Mouse (Mus musculus) spleen, adult 2 months (tissue): Measurements from ENCODE around the gene Sgpl1. TPM values are rescaled to one million over a fixed set of nuclear protein-coding genes. Genes with fewer than 3 reads are reported as not detected.
A peak's percentile ranks its signal among the peaks of the same experiment; 100 is the strongest.
"Not testable (repeated sequence)": the region's sequence is repeated elsewhere in the genome, so short reads cannot be mapped to it uniquely, and the experiment has no call there.

Experiments
- DNase-seq, 2 experiments: peaks; one replicate each; pipeline versions ENCODE4 v3.0.0 to v3.0.0-alpha.2; 2012 to 2021; ENCODE audit warnings: low spot score in 2 of 2, low read depth in 1 of 2
- H3K27ac ChIP-seq: fragments of 200-500 bp; 2 replicates; pipeline ENCODE4 v1.5.1; 2012; ENCODE audit warnings: low read length, inconsistent platforms; ENCODE audit not compliant: insufficient read depth
- H3K27me3 ChIP-seq: fragments of 200-500 bp; 2 replicates; pipeline ENCODE4 v1.6.1; 2012; ENCODE audit warnings: mild to moderate bottlenecking, moderate library complexity, low read length, inconsistent platforms; ENCODE audit not compliant: control insufficient read depth, insufficient read depth
- H3K36me3 ChIP-seq: fragments of 200-500 bp; 2 replicates; pipeline ENCODE4 v1.6.1; 2012; ENCODE audit warnings: mild to moderate bottlenecking, low read length, inconsistent platforms; ENCODE audit not compliant: control insufficient read depth, insufficient read depth
- H3K4me1 ChIP-seq: fragments of 200-500 bp; 2 replicates; pipeline ENCODE4 v1.6.1; 2011; ENCODE audit warnings: inconsistent platforms; ENCODE audit not compliant: control insufficient read depth, insufficient read depth, insufficient read length
- H3K4me3 ChIP-seq: fragments of 200-500 bp; 2 replicates; pipeline ENCODE4 v1.5.1; 2011; ENCODE audit warnings: mild to moderate bottlenecking, inconsistent platforms; ENCODE audit not compliant: insufficient read depth, insufficient read length; ENCODE audit errors: extremely low read depth
- CTCF ChIP-seq: fragments of 200-500 bp; IDR thresholded peaks from 2 replicates; pipeline ENCODE4 v1.5.1; 2011; ENCODE audit warnings: mild to moderate bottlenecking, inconsistent platforms; ENCODE audit not compliant: insufficient read depth, insufficient read length, insufficient replicate concordance; ENCODE audit errors: extremely low read depth
- POLR2A ChIP-seq: fragments of 200-500 bp; IDR thresholded peaks from 2 replicates; pipeline ENCODE4 v1.6.1; 2011; ENCODE audit warnings: low read depth, low read length, inconsistent platforms
- WGBS: fragments of 180-500 bp; shearing (Covaris S2); methylation state at CpG from one replicate; pipeline ENCODE4 v1.1.7; 2018; 5-methylcytosine and 5-hydroxymethylcytosine counted together
- polyA plus RNA-seq: library from polyadenylated mRNA; depleted of rRNA; stranded (reverse); fragments of >200 nt; gene quantifications from 2 replicates; pipeline ENCODE4 v1.2.3, GENCODE M21; 2012

Sgpl1 gene
- polyA plus RNA-seq, 1 experiment: 26.6 TPM

GRCm38 (mm10) chr10:61128701-61129365 lies 18.7 kb downstream of the Sgpl1 start:
- DNase-seq: no peak
- TF ChIP-seq CTCF (no peak), POLR2A (no peak)
- Histone ChIP-seq H3K4me1 (no peaks in the 10 kb centered on the region), H3K4me3 (no peak overlapping the region), H3K27ac (no peak overlapping the region), H3K27me3 (no peaks in the 10 kb centered on the region), H3K36me3 (no peaks in the 10 kb centered on the region)
- WGBS: 78% methylated on average over 1 of the region's 1 CpGs

GRCm38 (mm10) chr10:61124462-61124861 lies 23.0 kb downstream of the Sgpl1 start:
- H3K4me1 ChIP-seq: peaks cover 6% of the 10 kb centered on the region
- no peak for DNase-seq
- 80% methylated on average over 2 of the region's 2 CpGs for WGBS
- TF ChIP-seq POLR2A (no peak), CTCF (no peak)
- H3K4me3 ChIP-seq: no peak overlapping the region
- no peaks in the 10 kb centered on the region for H3K27me3 ChIP-seq
- no peak overlapping the region for H3K27ac ChIP-seq
- H3K36me3 ChIP-seq: peaks cover 3% of the 10 kb centered on the region; the same call in 1 of the 2 replicates

- H3K4me1 ChIP-seq: peaks cover 6% of the 10 kb centered on the region
- H3K27me3 ChIP-seq: no peaks in the 10 kb centered on the region
- H3K27ac ChIP-seq: no peak overlapping the region
- H3K4me3 ChIP-seq: no peak overlapping the region
- 83% methylated on average over 3 of the region's 3 CpGs for WGBS
- TF ChIP-seq POLR2A (no peak), CTCF (no peak)
- peaks cover 5% of the 10 kb centered on the region; the same call in 1 of the 2 replicates for H3K36me3 ChIP-seq
- DNase-seq: no peak
Observed at GRCm38 (mm10) chr10:61123276-61123913, 24.1 kb downstream of the Sgpl1 start.

GRCm38 (mm10) chr10:61121732-61122131 lies 25.8 kb downstream of the Sgpl1 start:
- DNase-seq, H3K27me3 ChIP-seq, H3K4me3 ChIP-seq, H3K4me1 ChIP-seq, H3K36me3 ChIP-seq: not testable (repeated sequence)
- H3K27ac ChIP-seq: peak overlapping the region; percentile 68; the same call in 1 of the 2 replicates
- WGBS: 55% methylated on average over 4 of the region's 4 CpGs

GRCm38 (mm10) chr10:61114246-61114720 lies 33.2 kb downstream of the Sgpl1 start:
- Histone ChIP-seq H3K27me3 (no peaks in the 10 kb centered on the region), H3K27ac (no peak overlapping the region), H3K4me1 (no peaks in the 10 kb centered on the region), H3K4me3 (no peak overlapping the region), H3K36me3 (peaks cover 21% of the 10 kb centered on the region)
- WGBS: 78% methylated on average over 2 of the region's 2 CpGs
- TF ChIP-seq POLR2A (no peak), CTCF (no peak)
- no peak for DNase-seq

GRCm38 (mm10) chr10:61103564-61104114 lies 43.9 kb downstream of the Sgpl1 start:
- Histone ChIP-seq H3K27ac (no peak overlapping the region), H3K36me3 (peaks cover 51% of the 10 kb centered on the region), H3K4me3 (no peak overlapping the region), H3K4me1 (no peaks in the 10 kb centered on the region), H3K27me3 (no peaks in the 10 kb centered on the region)
- DNase-seq: no peak
- WGBS: 96% methylated on average over 3 of the region's 3 CpGs
- TF ChIP-seq POLR2A: no peak
- TF ChIP-seq CTCF: no peak

DNA sequence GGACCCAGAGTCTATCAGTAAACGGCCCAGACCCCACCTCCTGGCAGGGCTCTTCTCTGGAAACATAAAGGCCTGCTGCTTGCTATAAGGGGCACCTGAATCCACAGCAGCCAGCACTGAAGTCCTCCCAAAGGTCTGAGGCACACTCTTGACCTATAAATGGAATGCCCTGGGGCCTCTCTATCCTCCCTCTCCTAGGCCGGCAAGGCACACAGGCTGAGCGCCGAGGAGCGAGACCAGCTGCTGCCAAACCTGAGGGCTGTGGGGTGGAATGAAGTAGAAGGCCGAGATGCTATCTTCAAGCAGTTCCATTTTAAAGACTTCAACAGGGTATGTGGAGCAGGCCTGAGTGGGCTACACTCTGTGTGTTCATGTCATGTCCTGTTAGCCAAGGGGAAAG lies 55.6 kb downstream of the Sgpl1 start:
- Histone ChIP-seq H3K36me3 (no peaks in the 10 kb centered on the region), H3K27me3 (no peaks in the 10 kb centered on the region), H3K4me1 (peaks cover 5% of the 10 kb centered on the region), H3K27ac (no peak overlapping the region), H3K4me3 (no peak overlapping the region)
- DNase-seq: no peak
- TF ChIP-seq CTCF (no peak), POLR2A (no peak)
- WGBS: 85% methylated on average over 6 of the region's 6 CpGs
